Mouse (Mus musculus) thymus, adult 2 months (tissue): ENCODE data around the gene Apeh. TPM values are rescaled to one million over a fixed set of nuclear protein-coding genes. Genes with fewer than 3 reads are reported as not detected.

Source experiments
- DNase-seq: peaks from one replicate; pipeline ENCODE4 v3.0.0; 2021
- H3K27ac ChIP-seq: fragments of 200-500 bp; 2 replicates; pipeline ENCODE4 v1.5.1; 2012; ENCODE audit warnings: low read length, control low read depth; ENCODE audit not compliant: control insufficient read depth, insufficient read depth
- H3K27me3 ChIP-seq: fragments of 200-500 bp; 2 replicates; pipeline ENCODE4 v1.6.1; 2012; ENCODE audit warnings: mild to moderate bottlenecking, low read length, moderate library complexity, mixed read lengths; ENCODE audit not compliant: control insufficient read depth, insufficient read depth
- H3K36me3 ChIP-seq: fragments of 200-500 bp; 2 replicates; pipeline ENCODE4 v1.6.1; 2012; ENCODE audit warnings: mild to moderate bottlenecking, low read length, moderate library complexity; ENCODE audit not compliant: control insufficient read depth, insufficient read depth
- H3K4me1 ChIP-seq: fragments of 200-500 bp; replicated peaks from 2 replicates; pipeline ENCODE4 v1.6.1; 2012; ENCODE audit warnings: low read length; ENCODE audit not compliant: control insufficient read depth, insufficient read depth
- H3K4me3 ChIP-seq: fragments of 200-500 bp; 2 replicates; pipeline ENCODE4 v1.5.1; 2012; ENCODE audit warnings: mild to moderate bottlenecking, low read length, control low read depth, moderate library complexity; ENCODE audit not compliant: control insufficient read depth, insufficient read depth
- CTCF ChIP-seq: fragments of 200-500 bp; IDR thresholded peaks from 2 replicates; pipeline ENCODE4 v1.5.1; 2012; ENCODE audit warnings: mild to moderate bottlenecking, control low read depth, low read length, moderate library complexity, borderline replicate concordance; ENCODE audit not compliant: control insufficient read depth, poor library complexity, insufficient read depth; ENCODE audit errors: extremely low read depth
- POLR2A ChIP-seq: fragments of 200-500 bp; IDR thresholded peaks from 2 replicates; pipeline ENCODE4 v1.6.1; 2012; ENCODE audit warnings: mild to moderate bottlenecking, low read length, control low read depth, moderate library complexity; ENCODE audit not compliant: control insufficient read depth, poor library complexity, insufficient read depth; ENCODE audit errors: extremely low read depth
- WGBS: fragments of 180-500 bp; shearing (Covaris S2); methylation state at CpG from one replicate; pipeline ENCODE4 v1.1.7; 2018; 5-methylcytosine and 5-hydroxymethylcytosine counted together
- polyA plus RNA-seq: library from polyadenylated mRNA; depleted of rRNA; stranded (reverse); fragments of >200 nt; gene quantifications from 2 replicates; pipeline ENCODE4 v1.2.3, GENCODE M21; 2012; rRNA removed

Gene Apeh
- polyA plus RNA-seq, result 131 and 163 TPM in 2 replicates

- H3K36me3 ChIP-seq, result peaks cover 11% of the 10 kb centered on the region
- H3K4me1 ChIP-seq, result peaks cover 14% of the 10 kb centered on the region
- peak within 1 kb of the TSS; percentile 97 for H3K4me3 ChIP-seq
- DNase-seq, result peak; percentile 96
- H3K27ac ChIP-seq, result peak within 1 kb of the TSS; percentile 73
- no peaks in the 10 kb centered on the region for H3K27me3 ChIP-seq
- under 1% methylated on average over 52 of the region's 52 CpGs for WGBS
- TF ChIP-seq POLR2A, result peak; percentile 77; the same call in 1 of the 2 replicates
- TF ChIP-seq CTCF, result peak; percentile 69; the same call in 1 of the 2 replicates
Measured at GRCm38 (mm10) chr9:108094184-108094941, at the start of gene Apeh. Gene Apeh (minus strand): TSS chr9:108094606.

GRCm38 (mm10) chr9:108143470-108143869, 49.1 kb upstream of the Apeh start:
- Histone ChIP-seq H3K27me3 (no peaks in the 10 kb centered on the region), H3K4me3 (no peak overlapping the region), H3K36me3 (no peaks in the 10 kb centered on the region), H3K4me1 (peaks cover 28% of the 10 kb centered on the region), H3K27ac (no peak overlapping the region)
- 95% methylated on average over 2 of the region's 2 CpGs for WGBS
- TF ChIP-seq POLR2A (no peak), CTCF (no peak)
- no peak for DNase-seq

GRCm38 (mm10) chr9:108141387-108141786, 47.0 kb upstream of the Apeh start:
- no peak for DNase-seq
- 95% methylated on average over 10 of the region's 10 CpGs for WGBS
- TF ChIP-seq CTCF (no peak), POLR2A (no peak)

GRCm38 (mm10) chr9:108139963-108140695, 45.7 kb upstream of the Apeh start:
- Histone ChIP-seq H3K27me3 (no peaks in the 10 kb centered on the region), H3K27ac (no peak overlapping the region), H3K4me1 (peaks cover 17% of the 10 kb centered on the region), H3K36me3 (no peaks in the 10 kb centered on the region), H3K4me3 (no peak overlapping the region)
- DNase-seq, result no peak
- TF ChIP-seq CTCF (no peak), POLR2A (no peak)
- WGBS, result 87% methylated on average over 7 of the region's 7 CpGs

More at GRCm38 (mm10) chr9:108141387-108141786, 47.0 kb upstream of the Apeh start:
- H3K27me3 ChIP-seq, result no peaks in the 10 kb centered on the region
- no peak overlapping the region for H3K27ac ChIP-seq
- H3K4me3 ChIP-seq, result no peak overlapping the region
- H3K36me3 ChIP-seq, result no peaks in the 10 kb centered on the region
- peaks cover 23% of the 10 kb centered on the region for H3K4me1 ChIP-seq

GRCm38 (mm10) chr9:108139169-108139962, 45.0 kb upstream of the Apeh start:
- no peak for TF ChIP-seq CTCF
- TF ChIP-seq POLR2A, result no peak
- WGBS, result 95% methylated on average over 17 of the region's 17 CpGs
- Histone ChIP-seq H3K27me3 (no peaks in the 10 kb centered on the region), H3K27ac (no peak overlapping the region), H3K36me3 (no peaks in the 10 kb centered on the region), H3K4me3 (no peak overlapping the region), H3K4me1 (peaks cover 10% of the 10 kb centered on the region)
- no peak for DNase-seq

GRCm38 (mm10) chr9:108138118-108138517, 43.7 kb upstream of the Apeh start:
- Histone ChIP-seq H3K4me1 (peaks cover 7% of the 10 kb centered on the region), H3K27me3 (no peaks in the 10 kb centered on the region), H3K4me3 (no peak overlapping the region), H3K36me3 (no peaks in the 10 kb centered on the region), H3K27ac (no peak overlapping the region)
- DNase-seq, result no peak
- TF ChIP-seq CTCF, result no peak
- no peak for TF ChIP-seq POLR2A
- 95% methylated on average over 6 of the region's 6 CpGs for WGBS
